Mouse (Mus musculus) brown adipose tissue, adult 24 weeks (tissue): ENCODE results near the gene Mios. TPM values are rescaled to one million over a fixed set of nuclear protein-coding genes. Genes with fewer than 3 reads are reported as not detected.
A peak's percentile ranks its signal among the peaks of the same experiment; 100 is the strongest.

Experiments
- H3K27ac ChIP-seq: fragments of 200-500 bp; replicated peaks from 2 replicates; pipeline ENCODE4 v1.5.1; 2012; ENCODE audit warnings: low read depth, mild to moderate bottlenecking, low read length
- H3K4me1 ChIP-seq: fragments of 200-500 bp; 2 replicates; pipeline ENCODE4 v1.6.1; 2012; ENCODE audit warnings: low read length, mixed read lengths; ENCODE audit not compliant: control insufficient read depth, insufficient read depth, insufficient read length
- H3K4me3 ChIP-seq: fragments of 200-500 bp; 2 replicates; pipeline ENCODE4 v1.5.1; 2012; ENCODE audit warnings: low read depth, mild to moderate bottlenecking, low read length, moderate library complexity; ENCODE audit not compliant: insufficient read depth
- polyA plus RNA-seq: library from polyadenylated mRNA; stranded (reverse); fragments of >200 nt; gene quantifications from 2 replicates; pipeline ENCODE4 v1.2.4, GENCODE M21; 2012; ENCODE audit not compliant: missing spikeins, insufficient read depth, insufficient read length

The Mios gene
- polyA plus RNA-seq: 8.4 and 10.7 TPM in 2 replicates

DNA sequence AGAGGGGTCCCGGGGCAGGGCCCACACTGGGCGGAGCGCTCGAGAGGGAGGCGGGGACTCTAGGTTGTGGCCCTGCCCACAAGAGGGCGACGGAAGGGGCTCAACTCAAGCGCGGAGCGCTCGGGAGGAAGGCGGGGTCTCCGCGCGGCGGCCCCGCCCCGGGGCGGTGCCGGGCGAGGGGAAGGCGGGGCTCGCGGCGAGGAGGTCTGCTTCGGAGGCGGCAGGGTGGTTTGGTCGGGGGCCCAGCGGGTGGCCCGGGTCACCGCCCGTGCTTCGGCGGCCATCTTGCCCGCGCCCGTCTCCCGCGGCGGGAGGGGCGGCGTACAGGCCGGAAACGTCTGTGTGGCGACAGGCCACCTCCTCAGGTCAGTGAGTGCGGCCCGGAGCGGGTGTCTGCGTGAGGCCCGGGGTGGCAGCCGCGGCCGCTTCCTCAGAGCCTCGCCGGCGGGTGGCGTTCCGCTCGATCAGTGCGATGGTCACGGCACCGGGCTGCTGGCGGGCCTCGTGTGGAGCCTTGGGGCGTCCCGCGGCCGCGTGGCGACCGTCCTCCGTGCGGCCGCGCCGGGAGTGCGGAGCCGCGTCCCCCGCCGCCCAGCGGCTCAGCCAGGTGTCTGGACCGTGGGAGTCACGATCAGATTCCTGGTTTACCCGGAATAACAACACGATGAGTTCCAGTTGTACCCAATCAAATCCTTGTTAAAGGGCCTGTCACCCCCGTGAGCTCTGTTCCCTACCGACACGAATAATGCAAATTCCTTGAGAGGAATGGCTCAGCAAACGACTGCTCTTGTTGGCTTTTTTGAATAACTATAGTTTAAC, at the start of gene Mios:
Mios (plus strand) TSS at position 176 of the 819 bp plus-strand sequence.
- Histone ChIP-seq H3K4me1 (peaks cover 9% of the 10 kb centered on the region), H3K27ac (peak within 1 kb of the TSS; percentile 36), H3K4me3 (peak within 1 kb of the TSS; percentile 65)

DNA sequence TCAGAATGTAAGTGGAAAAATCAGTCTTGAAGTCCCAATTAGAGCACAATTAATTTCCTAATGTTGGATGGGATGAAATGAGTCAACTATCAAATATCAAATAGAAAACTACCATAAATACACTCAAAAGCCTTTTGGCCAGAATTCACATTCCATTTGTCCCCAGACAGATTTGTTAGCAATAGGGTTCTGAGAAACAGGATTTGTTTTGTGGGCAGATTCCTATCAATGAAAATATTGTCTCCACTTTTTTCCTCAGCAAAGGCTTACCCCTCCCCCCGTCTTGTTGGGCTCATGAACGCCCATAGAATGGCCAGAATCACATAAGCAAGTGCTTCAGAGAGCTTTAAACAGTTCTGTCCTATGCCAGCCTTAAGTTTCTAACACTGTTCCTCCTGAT, 49.0 kb upstream of the Mios start:
- no peak overlapping the region for H3K4me3 ChIP-seq
- no peaks in the 10 kb centered on the region; the same call in 1 of the 2 replicates for H3K4me1 ChIP-seq
- H3K27ac ChIP-seq: no peak overlapping the region

DNA sequence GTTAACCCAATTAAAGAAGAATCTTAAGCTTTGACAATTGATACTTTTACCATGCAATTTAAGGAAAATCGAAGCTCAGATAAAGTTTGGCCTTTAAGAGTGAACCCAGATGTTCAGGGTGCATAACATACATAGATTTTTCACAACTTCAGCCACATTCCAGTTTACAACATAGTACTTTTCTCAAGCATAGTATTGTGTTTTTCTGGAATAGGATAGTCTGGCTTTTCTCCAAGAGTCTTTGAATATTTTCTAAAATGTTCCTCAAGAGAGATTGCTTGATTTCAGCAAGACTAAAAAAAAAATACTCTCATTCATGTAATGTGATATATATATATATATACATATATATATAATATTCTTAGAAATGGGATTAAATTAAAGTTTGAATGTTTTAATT, 44.3 kb upstream of the Mios start:
- Histone ChIP-seq H3K27ac (no peak overlapping the region), H3K4me3 (no peak overlapping the region), H3K4me1 (no peaks in the 10 kb centered on the region; the same call in 1 of the 2 replicates)

DNA sequence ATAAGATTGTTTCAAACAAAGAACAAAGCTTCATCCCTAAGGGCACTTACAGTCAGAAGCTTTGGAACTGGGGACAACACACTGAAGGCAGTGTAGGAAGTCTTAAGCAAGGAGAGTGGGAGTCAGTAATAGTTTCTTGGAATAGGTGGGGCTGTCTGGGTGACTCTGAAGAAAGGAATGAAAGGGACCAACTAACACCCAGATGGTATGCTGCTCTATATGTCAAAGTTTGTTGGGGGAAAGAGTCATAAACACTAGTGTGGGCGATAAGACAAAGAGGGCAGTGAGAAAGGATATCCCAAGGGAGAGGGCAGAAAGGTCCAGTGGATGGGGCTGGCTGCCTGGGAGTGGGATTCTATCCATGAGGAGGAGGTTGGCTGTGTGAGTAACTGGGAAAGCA, 36.9 kb upstream of the Mios start:
- Histone ChIP-seq H3K4me3 (no peak overlapping the region), H3K4me1 (no peaks in the 10 kb centered on the region; the same call in 1 of the 2 replicates), H3K27ac (no peak overlapping the region)

DNA sequence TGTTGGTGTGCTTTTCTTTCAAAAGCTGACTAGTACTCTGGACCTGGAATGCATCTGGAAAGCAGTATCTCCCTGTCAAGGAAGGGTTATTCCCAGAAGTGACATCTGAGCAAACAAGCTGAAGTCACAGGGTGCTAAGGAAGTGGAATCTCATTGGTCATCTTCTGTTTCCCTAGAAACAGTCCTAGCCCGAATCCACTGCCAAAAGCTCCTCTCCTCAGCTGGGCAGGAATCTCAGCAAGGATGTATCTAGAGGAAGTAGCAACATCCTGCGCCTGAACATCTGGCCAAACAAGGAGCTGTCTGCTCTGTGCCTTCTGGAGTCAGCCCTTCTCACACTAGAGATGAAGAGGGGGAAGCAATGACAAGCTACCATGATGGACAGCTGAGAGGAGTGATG, 35.0 kb upstream of the Mios start:
- Histone ChIP-seq H3K27ac (peak overlapping the region; percentile 72), H3K4me1 (no peaks in the 10 kb centered on the region; the same call in 1 of the 2 replicates), H3K4me3 (no peak overlapping the region)

DNA sequence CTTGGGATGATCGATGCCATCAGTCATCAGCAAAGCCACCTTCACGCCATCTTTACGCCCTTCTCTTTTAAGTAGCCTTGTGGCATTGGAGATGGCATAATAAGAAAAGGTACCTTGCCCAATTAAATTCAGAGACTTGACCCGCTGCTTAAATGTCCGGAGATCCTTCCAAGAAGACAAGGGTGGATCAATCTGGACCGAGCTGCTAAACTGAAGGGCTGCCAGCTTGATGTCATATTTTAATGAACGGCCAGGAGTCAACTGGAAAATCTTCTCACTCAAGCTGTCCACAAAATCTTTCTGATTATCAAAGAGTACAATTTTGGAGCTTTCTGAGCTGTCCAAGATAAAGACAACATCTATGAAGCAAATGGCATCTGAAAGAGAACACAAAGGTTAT, 33.7 kb upstream of the Mios start:
- H3K4me1 ChIP-seq: no peaks in the 10 kb centered on the region; the same call in 1 of the 2 replicates
- H3K4me3 ChIP-seq: no peak overlapping the region
- H3K27ac ChIP-seq: no peak overlapping the region

DNA sequence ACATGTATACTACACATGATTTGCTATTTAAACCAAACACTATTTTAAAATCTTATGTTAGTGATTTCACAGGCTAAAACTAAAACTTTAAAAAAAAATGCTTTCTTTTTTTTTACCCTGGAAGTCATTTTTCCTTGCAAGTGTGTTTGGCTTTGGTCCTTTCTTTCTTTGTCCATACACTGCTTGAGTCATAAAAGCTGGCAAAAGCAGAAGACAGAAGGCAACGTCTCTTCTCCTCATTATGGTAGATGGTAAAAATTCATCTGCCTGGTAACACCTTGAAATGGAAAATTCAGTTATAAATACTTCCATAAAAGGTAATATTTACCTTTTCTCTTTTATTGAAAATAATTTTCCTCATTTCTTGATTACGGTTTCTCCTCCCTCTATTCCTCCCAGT, 32.9 kb upstream of the Mios start:
- Histone ChIP-seq H3K4me3 (no peak overlapping the region), H3K4me1 (no peaks in the 10 kb centered on the region; the same call in 1 of the 2 replicates), H3K27ac (no peak overlapping the region)

DNA sequence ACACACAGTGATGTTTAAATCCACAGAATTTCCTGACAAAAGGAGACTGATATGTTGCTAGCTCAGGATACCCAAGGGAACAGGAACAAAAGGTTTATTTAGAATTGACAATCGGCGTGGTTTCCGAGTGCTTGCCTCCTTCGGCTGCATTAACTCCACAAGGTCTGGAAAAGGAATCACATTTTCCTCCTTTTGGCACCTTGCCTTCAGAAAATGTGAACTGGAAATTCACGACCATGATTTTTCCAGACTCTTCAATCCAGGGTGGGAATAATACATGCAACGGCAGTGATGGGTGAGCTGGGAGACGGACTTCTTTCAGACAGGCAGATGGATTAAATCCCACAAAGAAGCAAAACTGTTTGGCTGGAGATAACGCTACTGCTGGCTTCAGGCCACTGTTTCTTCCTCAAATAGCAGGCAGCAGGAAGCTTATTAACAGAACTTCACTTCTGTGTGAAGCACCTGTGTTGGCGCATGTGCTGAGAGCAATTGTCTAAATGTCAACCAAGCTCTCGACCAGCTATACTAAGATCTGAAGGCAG, 30.6 kb upstream of the Mios start:
- peak overlapping the region; percentile 28 for H3K4me3 ChIP-seq
- no peaks in the 10 kb centered on the region; the same call in 1 of the 2 replicates for H3K4me1 ChIP-seq
- peak overlapping the region; percentile 72 for H3K27ac ChIP-seq

DNA sequence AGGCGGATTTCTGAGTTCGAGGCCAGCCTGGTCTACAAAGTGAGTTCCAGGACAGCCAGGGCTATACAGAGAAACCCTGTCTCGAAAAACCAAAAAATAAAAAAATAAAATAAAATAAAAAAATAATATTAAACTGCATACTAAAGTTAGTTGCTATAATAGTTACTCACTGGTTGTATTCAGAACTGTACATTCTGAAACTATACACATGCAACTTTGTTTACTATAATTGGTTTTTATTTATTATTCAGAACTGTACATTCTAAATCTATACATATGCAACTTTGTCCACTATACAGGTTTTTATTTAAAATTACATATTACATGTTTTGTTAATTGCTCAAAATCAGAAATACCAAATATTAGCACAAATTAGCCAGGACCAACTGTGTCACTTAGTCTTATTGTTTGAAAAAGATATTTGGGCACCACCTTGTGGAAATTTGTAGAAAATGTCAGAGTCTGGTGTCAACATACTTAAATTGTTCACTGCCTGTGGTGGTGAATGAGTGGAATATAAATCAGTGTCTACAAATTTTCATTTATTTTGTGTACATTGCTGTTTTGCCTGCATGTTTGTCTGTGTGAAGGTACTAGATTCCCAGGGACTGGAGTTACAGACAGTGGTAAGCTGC, 20.3 kb upstream of the Mios start:
- Histone ChIP-seq H3K27ac (no peak overlapping the region), H3K4me3 (no peak overlapping the region), H3K4me1 (no peaks in the 10 kb centered on the region)

DNA sequence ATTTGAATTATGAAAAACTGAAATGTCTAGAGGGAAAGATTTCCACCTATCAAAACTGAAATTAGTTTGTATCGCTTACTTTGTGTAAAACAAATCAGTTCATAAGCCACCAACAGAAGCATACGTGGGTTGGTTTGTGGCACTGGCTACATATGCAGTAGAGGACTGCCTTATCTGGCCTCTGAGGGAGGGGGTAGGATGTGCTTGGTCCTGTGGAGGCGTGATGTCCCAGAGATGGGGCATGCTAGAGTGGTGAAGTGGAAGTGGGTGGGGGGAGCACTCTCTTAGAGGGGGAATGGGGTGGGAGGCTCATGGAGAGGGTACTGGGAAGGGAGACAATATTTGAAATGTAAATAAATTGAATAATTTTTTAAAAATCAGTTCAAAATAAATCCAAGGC, 19.1 kb upstream of the Mios start:
- Histone ChIP-seq H3K4me1 (no peaks in the 10 kb centered on the region; the same call in 1 of the 2 replicates), H3K4me3 (no peak overlapping the region), H3K27ac (no peak overlapping the region)

DNA sequence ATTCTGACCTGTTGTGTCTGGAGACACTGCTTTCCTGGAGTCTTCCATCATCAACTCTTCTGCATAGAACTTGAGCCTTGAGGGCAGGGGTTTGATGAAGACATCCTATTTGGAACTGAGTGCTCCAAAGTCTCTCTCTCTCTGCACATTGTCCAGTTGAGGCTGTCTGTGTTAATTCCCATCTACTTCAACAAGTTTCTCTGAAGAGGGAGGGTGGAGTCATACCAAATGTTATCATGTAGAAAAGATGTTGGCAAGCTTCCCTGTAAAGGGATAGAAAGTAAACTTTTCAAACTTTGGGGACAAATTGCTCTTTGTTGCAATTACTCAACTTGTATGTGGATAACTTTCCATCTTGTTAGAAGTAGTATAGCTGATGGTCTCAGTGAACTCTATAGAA, 16.5 kb upstream of the Mios start, which contains the start of gene Col28a1:
Col28a1 (minus strand) TSS at position 101 of the 400 bp plus-strand sequence.
- Histone ChIP-seq H3K27ac (no peak within 1 kb of the TSS), H3K4me1 (no peaks in the 10 kb centered on the region; the same call in 1 of the 2 replicates), H3K4me3 (no peak within 1 kb of the TSS)

DNA sequence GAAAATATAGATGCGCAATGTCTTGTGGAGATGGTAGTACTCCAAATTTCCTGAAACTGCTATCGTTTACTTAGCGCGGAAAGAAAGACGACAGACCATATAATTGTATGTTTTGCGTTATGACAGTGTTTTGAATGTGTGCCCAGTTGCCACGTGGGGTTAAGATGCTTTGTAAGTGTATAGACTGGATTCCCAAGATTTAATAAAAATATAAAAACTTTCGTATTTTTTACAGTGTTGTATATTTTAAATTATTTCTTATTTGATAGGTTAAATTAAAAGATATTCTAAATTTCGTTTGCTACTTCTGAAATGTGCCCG, 804 bp downstream of the Mios start:
- peak overlapping the region; percentile 36; the same call in 1 of the 2 replicates for H3K27ac ChIP-seq
- peaks cover 9% of the 10 kb centered on the region for H3K4me1 ChIP-seq

DNA sequence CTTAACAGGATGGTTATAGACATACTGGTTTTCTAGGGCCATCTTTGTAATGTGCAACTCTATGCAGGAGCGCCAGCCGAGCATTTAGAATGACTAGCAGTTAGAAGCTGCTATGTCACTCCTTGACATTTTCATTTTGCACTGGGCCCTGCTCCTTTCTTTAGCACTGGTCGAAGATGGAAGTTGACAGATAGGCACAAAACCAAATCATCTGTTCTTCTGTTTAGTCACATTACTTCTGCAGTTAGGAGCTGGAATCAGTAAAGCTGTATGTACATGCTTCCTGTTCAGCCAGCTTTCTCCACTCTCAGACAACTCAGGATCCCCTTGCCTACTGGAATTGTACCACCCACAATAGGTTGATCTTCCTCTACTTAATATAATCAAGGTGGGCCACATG, 1.6 kb downstream of the Mios start:
- Histone ChIP-seq H3K4me1 (peaks cover 9% of the 10 kb centered on the region), H3K27ac (no peak overlapping the region), H3K4me3 (no peak overlapping the region; the same call in 1 of the 2 replicates)

More for the DNA sequence above, 804 bp downstream of the Mios start:
- H3K4me3 ChIP-seq: peak overlapping the region; percentile 65

DNA sequence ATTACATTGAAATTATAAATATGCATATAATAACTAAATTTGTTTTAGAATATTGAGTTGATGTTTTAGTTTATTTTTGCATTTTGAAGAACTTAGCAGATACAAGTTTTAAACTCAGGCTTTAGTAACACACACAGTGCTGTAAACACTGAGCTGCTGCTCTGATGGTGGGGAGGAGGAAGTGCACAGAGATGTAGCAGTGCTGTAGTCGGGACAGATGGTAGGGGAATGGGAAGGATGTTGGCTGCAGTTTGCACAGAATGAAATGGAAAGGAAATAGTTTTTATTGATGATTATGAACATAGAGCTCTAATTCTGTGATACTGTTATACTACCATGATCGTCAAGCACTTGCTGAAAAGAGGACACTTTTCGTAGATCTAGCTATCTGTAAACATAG, 18.0 kb downstream of the Mios start:
- no peak overlapping the region for H3K27ac ChIP-seq
- H3K4me1 ChIP-seq: no peaks in the 10 kb centered on the region
- H3K4me3 ChIP-seq: no peak overlapping the region

DNA sequence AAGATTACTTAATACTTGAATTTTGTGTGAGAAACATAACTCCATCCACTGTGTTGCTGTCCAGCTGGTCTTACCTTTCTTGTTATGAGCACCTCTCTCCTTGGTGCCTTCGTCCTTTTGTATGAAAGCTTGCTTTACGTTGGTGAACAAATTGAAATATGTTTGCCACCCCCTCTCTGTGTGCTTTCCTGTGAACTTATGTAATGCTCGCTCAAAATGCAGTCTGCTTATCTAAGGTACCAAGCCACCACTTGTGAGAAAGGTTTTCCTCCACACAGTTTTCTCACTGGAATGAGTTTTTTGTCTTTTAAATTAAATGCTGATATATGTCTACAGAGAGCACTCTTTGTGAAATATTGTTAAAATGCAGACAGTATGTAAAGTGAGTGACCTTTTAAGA, 19.6 kb downstream of the Mios start:
- H3K4me3 ChIP-seq: no peak overlapping the region
- no peak overlapping the region for H3K27ac ChIP-seq
- H3K4me1 ChIP-seq: no peaks in the 10 kb centered on the region
